Mouse (Mus musculus): Measurements from ENCODE around the gene Ubc.

Gene Ubc

GRCm38 (mm10) chr5:125348487-125348886, 41.5 kb downstream of the Ubc start:
- in situ Hi-C loops (cut with MboI, MseI): loop anchor here (25.0 kb wide), 1 partner anchor 711 kb away; the partner anchor contains the start of gene Atp6v0a2

GRCm38 (mm10) chr5:125348067-125348466, 41.9 kb downstream of the Ubc start:
- in situ Hi-C loops (cut with MboI, MseI): loop anchor here (25.0 kb wide), 1 partner anchor 711 kb away; the partner anchor contains the start of gene Atp6v0a2

- in situ Hi-C loops (cut with MboI, MseI): loop anchor here (25.0 kb wide), 1 partner anchor 707 kb away; the partner anchor contains the start of gene Atp6v0a2
These were observed 45.7 kb downstream of the Ubc start for GRCm38 (mm10) chr5:125344296-125344695.

- in situ Hi-C loops (cut with MboI, MseI): loop anchor here (25.0 kb wide), 1 partner anchor 704 kb away; the partner anchor contains the start of gene Atp6v0a2
These were observed 48.4 kb downstream of the Ubc start for GRCm38 (mm10) chr5:125341459-125342090.

- in situ Hi-C loops (cut with MboI, MseI): loop anchor here (25.0 kb wide), 1 partner anchor 703 kb away; the partner anchor contains the start of gene Atp6v0a2
These were observed 49.3 kb downstream of the Ubc start, which contains the start of gene Scarb1 for GRCm38 (mm10) chr5:125340547-125341262. Scarb1 (minus strand) TSS chr5:125341094.

GRCm38 (mm10) chr5:125339851-125340531, 50.0 kb downstream of the Ubc start:
- in situ Hi-C loops (cut with MboI, MseI): loop anchor here (25.0 kb wide), 1 partner anchor 703 kb away; the partner anchor contains the start of gene Atp6v0a2

GRCm38 (mm10) chr5:125339108-125339751, 50.8 kb downstream of the Ubc start:
- in situ Hi-C loops (cut with MboI, MseI): loop anchor here (25.0 kb wide), 1 partner anchor 702 kb away; the partner anchor contains the start of gene Atp6v0a2

GRCm38 (mm10) chr5:125337526-125337925, 52.5 kb downstream of the Ubc start:
- in situ Hi-C loops (cut with MboI, MseI): loop anchor here (25.0 kb wide), 1 partner anchor 700 kb away; the partner anchor contains the start of gene Atp6v0a2

GRCm38 (mm10) chr5:125337012-125337411, 53.0 kb downstream of the Ubc start:
- in situ Hi-C loops (cut with MboI, MseI): loop anchor here (25.0 kb wide), 1 partner anchor 700 kb away; the partner anchor contains the start of gene Atp6v0a2

Measured in T-helper 2 cell (primary cell).